Mouse (Mus musculus) regulatory T cell (primary cell): ENCODE measurements around the gene Tmprss13.

Experiments used
- in situ Hi-C: fragments of 300-600 bp; cut with MboI, MseI; formaldehyde crosslinking; loops from one replicate; pipeline ENCODE4 v1.15.1; 2025; ENCODE audit warnings: high pct_unique_total_duplicates

Tmprss13 gene

GRCm38 (mm10) chr9:45318855-45319254 is at the start of gene Tmprss13:
Gene Tmprss13 (plus strand): TSS chr9:45319100.
- in situ Hi-C loops = no loop called here

GRCm38 (mm10) chr9:45272213-45272612 is 46.7 kb upstream of the Tmprss13 start:
- in situ Hi-C loops = no loop called here

- in situ Hi-C loops = no loop called here
Measured at GRCm38 (mm10) chr9:45274218-45274617, 44.7 kb upstream of the Tmprss13 start.

GRCm38 (mm10) chr9:45274635-45275034 is 44.3 kb upstream of the Tmprss13 start:
- in situ Hi-C loops = no loop called here

- in situ Hi-C loops = no loop called here
Measured at GRCm38 (mm10) chr9:45280059-45280458, 38.8 kb upstream of the Tmprss13 start.

GRCm38 (mm10) chr9:45280891-45281290 is 38.0 kb upstream of the Tmprss13 start:
- in situ Hi-C loops = no loop called here

GRCm38 (mm10) chr9:45282466-45282865 is 36.4 kb upstream of the Tmprss13 start:
- in situ Hi-C loops = no loop called here

- in situ Hi-C loops = no loop called here
Measured at GRCm38 (mm10) chr9:45291481-45292168, 27.3 kb upstream of the Tmprss13 start.

- in situ Hi-C loops = no loop called here
Measured at GRCm38 (mm10) chr9:45294210-45295011, 24.5 kb upstream of the Tmprss13 start.

GRCm38 (mm10) chr9:45299231-45300006 is 19.5 kb upstream of the Tmprss13 start:
- in situ Hi-C loops = loop anchor here (5.0 kb wide), 2 partner anchors 77 to 93 kb away; no protein-coding TSS in a partner anchor

- in situ Hi-C loops = loop anchor here (5.0 kb wide), 2 partner anchors 78 to 92 kb away; no protein-coding TSS in a partner anchor
Measured at GRCm38 (mm10) chr9:45300422-45301104, 18.3 kb upstream of the Tmprss13 start.

GRCm38 (mm10) chr9:45301771-45302170 is 17.1 kb upstream of the Tmprss13 start:
- in situ Hi-C loops = loop anchor here (5.0 kb wide), 2 partner anchors 79 to 91 kb away; no protein-coding TSS in a partner anchor

- in situ Hi-C loops = no loop called here
Measured at GRCm38 (mm10) chr9:45306746-45307410, 12.0 kb upstream of the Tmprss13 start.

- in situ Hi-C loops = no loop called here
Measured at GRCm38 (mm10) chr9:45308521-45308920, 10.4 kb upstream of the Tmprss13 start.

- in situ Hi-C loops = no loop called here
Measured at GRCm38 (mm10) chr9:45311858-45312257, 7.0 kb upstream of the Tmprss13 start.

GRCm38 (mm10) chr9:45313913-45314312 is 5.0 kb upstream of the Tmprss13 start:
- in situ Hi-C loops = no loop called here

- in situ Hi-C loops = no loop called here
Measured at GRCm38 (mm10) chr9:45317635-45318034, 1.3 kb upstream of the Tmprss13 start.

GRCm38 (mm10) chr9:45321465-45321864 is 2.6 kb downstream of the Tmprss13 start:
- in situ Hi-C loops = no loop called here

- in situ Hi-C loops = no loop called here
Measured at GRCm38 (mm10) chr9:45321946-45322430, 3.1 kb downstream of the Tmprss13 start.

- in situ Hi-C loops = no loop called here
Measured at GRCm38 (mm10) chr9:45326390-45326789, 7.5 kb downstream of the Tmprss13 start.

GRCm38 (mm10) chr9:45328263-45328662 is 9.4 kb downstream of the Tmprss13 start:
- in situ Hi-C loops = no loop called here
